Mouse (Mus musculus) heart, adult 2 months (tissue): ENCODE data around the gene Steap3.

Source experiments
- CTCF ChIP-seq: fragments of 200-600 bp; IDR thresholded peaks from 2 replicates; pipeline ENCODE4 v1.8.1; 2022; ENCODE audit warnings: antibody characterized with exemption, mild to moderate bottlenecking, moderate library complexity
- POLR2A ChIP-seq: fragments of 200-500 bp; IDR thresholded peaks from 2 replicates; pipeline ENCODE4 v1.6.1; 2011; ENCODE audit warnings: mild to moderate bottlenecking, low read depth, low read length, control low read depth; ENCODE audit not compliant: insufficient read depth

GRCm38 (mm10) chr1:120145527-120146216, 126.8 kb downstream of the Steap3 start:
- TF ChIP-seq POLR2A (no peak), CTCF (no peak)
